8 mouse cellular contexts compared by ENCODE assay signal in the genomic region with DNA sequence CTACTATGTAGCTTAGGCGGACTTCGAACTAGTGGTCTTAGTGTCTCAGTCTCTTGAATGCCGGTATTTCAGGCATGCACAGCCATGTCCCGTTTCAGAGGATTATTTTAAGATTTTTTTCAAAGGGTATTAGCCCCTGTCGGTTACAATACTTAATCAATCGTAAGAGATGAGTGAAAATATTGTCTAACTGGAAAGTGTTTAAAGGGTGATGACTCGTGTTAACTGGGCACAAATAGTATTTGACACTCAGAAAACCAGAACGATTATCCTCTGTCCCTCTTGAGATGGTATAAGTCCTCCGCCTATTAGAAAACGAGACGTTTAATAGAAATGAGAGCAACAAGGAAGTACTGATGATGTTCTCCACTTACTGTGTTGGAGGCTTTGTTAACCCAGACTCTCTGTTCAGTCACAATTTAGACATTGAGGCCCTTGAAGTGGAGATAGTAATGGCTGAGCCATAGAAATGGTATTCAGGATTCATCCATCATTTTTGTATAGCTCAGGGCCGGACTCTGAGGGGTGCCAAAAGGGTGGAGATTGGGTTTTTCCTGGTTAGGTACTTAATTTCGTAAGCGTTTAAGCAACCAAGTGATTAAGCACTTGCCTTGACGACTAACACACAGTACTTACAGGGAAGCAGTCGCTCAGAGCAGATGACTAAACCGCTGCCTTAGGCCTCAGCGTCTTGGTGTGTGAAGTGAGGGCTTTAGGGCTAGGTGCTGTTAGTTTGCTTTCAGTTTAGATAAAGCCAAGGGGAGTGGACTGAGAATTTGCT. TPM values are rescaled to one million over a fixed set of nuclear protein-coding genes. Genes with fewer than 3 reads are reported as not detected.
DNase-seq lines count a peak whose midpoint lies in the region; ATAC-seq and TF ChIP-seq lines count a peak whose summit lies in the region.

No protein-coding gene starts in this region.

- no peak for TF ChIP-seq CTCF in gastrocnemius, adult 2 months (IDR thresholded peaks at IDR 0.05)
- TF ChIP-seq CTCF in kidney, postnatal 0 days (IDR thresholded peaks at IDR 0.05; ENCODE audit: low read depth), result no peak

- H3K27me3 ChIP-seq in forebrain, embryonic 14.5 days (replicated peaks; ENCODE audit: control insufficient read depth, insufficient read depth, low read length), result no peaks in the 10 kb centered on the region
- no peaks in the 10 kb centered on the region for H3K27me3 ChIP-seq in kidney, postnatal 0 days (ENCODE audit: insufficient read depth, low read length)
- no peaks in the 10 kb centered on the region for H3K27me3 ChIP-seq in midbrain, embryonic 12.5 days

- peak overlapping the region; percentile 89 for H3K4me2 ChIP-seq in forebrain, embryonic 14.5 days (ENCODE audit: low read length)
- peak overlapping the region; percentile 82 for H3K4me2 ChIP-seq in kidney, postnatal 0 days (ENCODE audit: low read length)
- H3K4me2 ChIP-seq in midbrain, embryonic 12.5 days (replicated peaks), result peak overlapping the region; percentile 93

- intact Hi-C loops in gastrocnemius, adult 2 months (cut with DNase I), result no loop called here
- intact Hi-C loops in gastrocnemius, postnatal 14 days (cut with DNase I; ENCODE audit: low total_unique reads), result no loop called here

- WGBS in forebrain, embryonic 14.5 days, result under 1% methylated on average over 18 of the region's 18 CpGs
- under 1% methylated on average over 18 of the region's 18 CpGs for WGBS in kidney, postnatal 0 days
- WGBS in midbrain, embryonic 12.5 days, result under 1% methylated on average over 18 of the region's 18 CpGs

- DNase-seq in gastrocnemius, adult 2 months, result no peak
- no peak for DNase-seq in gastrocnemius, postnatal 14 days
- peak; percentile 60 for DNase-seq in adrenal gland, postnatal 14 days
- DNase-seq in forebrain, embryonic 14.5 days (ENCODE audit: low spot score), result peak; percentile 37
- peak; percentile 31 for DNase-seq in kidney, postnatal 0 days (ENCODE audit: low spot score)
- no peak for DNase-seq in testis, postnatal 14 days (ENCODE audit: low spot score)
- DNase-seq in gastrocnemius, postnatal 4 days (ENCODE audit: low spot score in 2 of 2), result no peak

- peaks cover 28% of the 10 kb centered on the region for H3K4me1 ChIP-seq in forebrain, embryonic 14.5 days (ENCODE audit: control insufficient read depth, insufficient read depth, low read length)
- peaks cover 18% of the 10 kb centered on the region for H3K4me1 ChIP-seq in kidney, postnatal 0 days (replicated peaks; ENCODE audit: insufficient read depth, low read length)
- H3K4me1 ChIP-seq in midbrain, embryonic 12.5 days, result peaks cover 37% of the 10 kb centered on the region

- no peaks in the 10 kb centered on the region for H3K9me3 ChIP-seq in forebrain, embryonic 14.5 days (replicated peaks; ENCODE audit: control insufficient read depth, low read length)
- H3K9me3 ChIP-seq in kidney, postnatal 0 days (replicated peaks; ENCODE audit: low read length), result no peaks in the 10 kb centered on the region
- H3K9me3 ChIP-seq in midbrain, embryonic 12.5 days, result no peaks in the 10 kb centered on the region

- peak overlapping the region; percentile 100 for H3K27ac ChIP-seq in gastrocnemius, adult 2 months
- no peak overlapping the region for H3K27ac ChIP-seq in forebrain, embryonic 14.5 days (ENCODE audit: low read depth, low read length)
- H3K27ac ChIP-seq in kidney, postnatal 0 days, result peak overlapping the region; percentile 60
- H3K27ac ChIP-seq in midbrain, embryonic 12.5 days (replicated peaks), result no peak overlapping the region

- ATAC-seq in forebrain, embryonic 14.5 days, result no peak
- ATAC-seq in kidney, postnatal 0 days (replicated peaks; ENCODE audit: low FRiP score, low read depth), result no peak
- ATAC-seq in midbrain, embryonic 12.5 days (ENCODE audit: low FRiP score, low read depth), result no peak

- H3K9ac ChIP-seq in forebrain, embryonic 14.5 days (ENCODE audit: low read length), result peak overlapping the region; percentile 99
- H3K9ac ChIP-seq in kidney, postnatal 0 days (ENCODE audit: low read depth, low read length), result peak overlapping the region; percentile 91
- H3K9ac ChIP-seq in midbrain, embryonic 12.5 days (replicated peaks), result peak overlapping the region; percentile 97

- H3K36me3 ChIP-seq in forebrain, embryonic 14.5 days (ENCODE audit: control insufficient read depth, insufficient read depth, low read length), result no peaks in the 10 kb centered on the region
- no peaks in the 10 kb centered on the region for H3K36me3 ChIP-seq in kidney, postnatal 0 days (ENCODE audit: insufficient read depth, low read length)
- H3K36me3 ChIP-seq in midbrain, embryonic 12.5 days, result no peaks in the 10 kb centered on the region

- peak overlapping the region; percentile 93 for H3K4me3 ChIP-seq in gastrocnemius, adult 2 months
- H3K4me3 ChIP-seq in forebrain, embryonic 14.5 days (ENCODE audit: low read depth, low read length), result peak overlapping the region; percentile 99
- peak overlapping the region; percentile 80 for H3K4me3 ChIP-seq in kidney, postnatal 0 days (replicated peaks; ENCODE audit: low read depth, low read length)
- H3K4me3 ChIP-seq in midbrain, embryonic 12.5 days, result peak overlapping the region; percentile 98

RNA-seq across cellular contexts. Expression of a gene that starts 2.4 kb away (rescaled TPM):
- 10 to 100 TPM; 28.4 to 29.3 TPM for total RNA-seq in gastrocnemius, adult 2 months (2021)
- 10 to 100 TPM; 21.0 to 21.9 TPM for total RNA-seq in gastrocnemius, postnatal 14 days (2021)
- total RNA-seq in adrenal gland, postnatal 14 days (2021), result 42.5 and 47.4 TPM in 2 replicates
- polyA plus RNA-seq in forebrain, embryonic 14.5 days (2014; fragmentation: Nextera tagmentation; extraction: Ambion mirVana), result 6.1 and 8.4 TPM in 2 replicates
- polyA plus RNA-seq in kidney, postnatal 0 days (2015; fragmentation: Nextera tagmentation; extraction: Ambion mirVana), result 5.7 and 6.5 TPM in 2 replicates
- 8.5 and 9.7 TPM in 2 replicates for polyA plus RNA-seq in midbrain, embryonic 12.5 days (2016; fragmentation: Nextera tagmentation; extraction: Ambion mirVana)
- total RNA-seq in gastrocnemius, postnatal 4 days (2021), result 10 to 100 TPM; 32.1 to 35.0 TPM

RNA-seq across cellular contexts. Expression of a gene that starts 41.6 kb away (rescaled TPM):
- 10 to 100 TPM; 56.5 to 70.8 TPM for total RNA-seq in gastrocnemius, adult 2 months (2021)
- total RNA-seq in gastrocnemius, postnatal 14 days (2021), result 10 to 100 TPM; 48.7 to 57.5 TPM
- 201 and 211 TPM in 2 replicates for total RNA-seq in adrenal gland, postnatal 14 days (2021)
- polyA plus RNA-seq in forebrain, embryonic 14.5 days (2014; fragmentation: Nextera tagmentation; extraction: Ambion mirVana), result 20.4 and 23.7 TPM in 2 replicates
- polyA plus RNA-seq in kidney, postnatal 0 days (2015; fragmentation: Nextera tagmentation; extraction: Ambion mirVana), result 42.0 and 48.5 TPM in 2 replicates
- 16.9 and 19.1 TPM in 2 replicates for polyA plus RNA-seq in midbrain, embryonic 12.5 days (2016; fragmentation: Nextera tagmentation; extraction: Ambion mirVana)
- 10 to 100 TPM; 48.9 to 51.4 TPM for total RNA-seq in gastrocnemius, postnatal 4 days (2021)

Comparison
In these comparisons a context has a peak if more than half of its experiments do, and no peak if none do; other contexts are left out.
1. DNase-seq: peak in adrenal gland, postnatal 14 days (single experiment), forebrain, embryonic 14.5 days (single experiment) and kidney, postnatal 0 days (single experiment); none in gastrocnemius, adult 2 months (single experiment), gastrocnemius, postnatal 14 days (single experiment), testis, postnatal 14 days (single experiment) and gastrocnemius, postnatal 4 days (0 of 2).
2. H3K27ac ChIP-seq: peak in gastrocnemius, adult 2 months (single experiment) and kidney, postnatal 0 days (single experiment); none in forebrain, embryonic 14.5 days (single experiment) and midbrain, embryonic 12.5 days (single experiment).
3. Peak in every context shown above with its lines, with median percentiles within 50 percentile points of each other: H3K4me3 ChIP-seq, H3K4me2 ChIP-seq and H3K9ac ChIP-seq.